Mouse (Mus musculus) embryonic stem cell, embryonic (primary cell): ENCODE measurements around the gene Cep250.

Experiments
- CTCF ChIA-PET, 4 experiments: fragments of 300-600 bp in 2 of 4; fragments of 350-600 bp in 2 of 4; sonication (Branson Sonifier 250); formaldehyde crosslinking; loops; one replicate each; lab custom pipeline; 2022; ENCODE audit warnings: inconsistent platforms in 2 of 4; lab: Charles Lee
- POLR2A ChIA-PET, 4 experiments: fragments of 300-600 bp in 2 of 4; fragments of 350-600 bp in 2 of 4; sonication (Branson Sonifier 250); formaldehyde crosslinking; loops; one replicate each; lab custom pipeline; 2022; ENCODE audit warnings: antibody characterized with exemption in 4 of 4, inconsistent platforms in 1 of 4; lab: Charles Lee

Gene Cep250

DNA sequence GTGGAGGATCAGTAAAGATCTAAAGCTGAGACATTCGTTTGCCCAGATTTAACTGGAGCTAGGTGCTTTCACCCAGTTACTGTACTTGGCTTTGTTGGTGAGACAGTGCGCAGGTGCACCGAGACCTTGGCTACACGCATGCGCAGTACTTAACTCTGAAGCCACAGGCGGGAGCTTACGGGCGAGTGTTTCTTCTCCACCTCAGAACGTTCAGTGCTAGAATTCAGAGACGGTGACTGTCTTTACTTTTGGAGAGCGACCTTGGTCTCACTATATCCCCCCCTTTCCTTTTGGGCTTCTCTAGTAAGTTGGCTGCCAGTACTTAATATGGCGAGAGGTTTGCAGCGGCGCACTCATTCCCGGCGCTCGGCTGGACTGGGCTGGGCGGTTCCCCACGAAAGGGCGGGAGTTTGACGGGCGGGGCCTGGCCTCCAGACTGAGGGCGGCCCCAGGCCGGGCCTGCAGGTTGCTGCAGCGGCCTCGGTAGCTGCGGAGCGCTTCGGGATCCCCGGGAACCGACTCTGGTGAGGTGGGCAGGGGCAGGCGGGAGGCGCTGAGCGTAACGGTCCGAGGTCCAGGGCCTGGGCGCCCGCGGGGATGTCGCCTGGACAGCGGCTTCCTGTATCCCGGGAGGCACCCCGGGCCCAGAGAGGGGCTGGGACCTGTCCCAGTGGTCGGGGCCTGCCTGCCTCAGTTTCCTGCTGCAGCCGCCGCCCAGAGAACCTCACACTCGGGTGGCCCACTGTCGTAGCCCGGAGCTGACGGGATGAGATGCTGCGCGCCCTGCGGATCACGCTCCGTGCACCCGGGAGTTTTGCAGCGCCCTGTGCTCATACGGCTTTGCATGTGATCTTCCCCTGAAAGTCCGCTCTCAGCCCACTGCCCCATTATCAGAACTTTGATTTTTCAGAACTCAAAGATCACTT is at the start of gene Cep250:
Gene Cep250 (plus strand): TSS at position 325 of the 926 bp plus-strand sequence.
- POLR2A ChIA-PET: interaction anchor here in 3 of 4 experiments (0.5 to 5.1 kb wide), 79 partner anchors 8 to 883 kb away, joined by 3 to 75 read pairs (median 4); partner anchors contain the start of genes Cpne1 (in 3 of the 3), Rbm12 (in 3 of the 3), 6430550D23Rik (in 2 of the 3) and Eif6 (in 2 of the 3)
- CTCF ChIA-PET: interaction anchor here in 3 of 4 experiments (0.6 to 3.4 kb wide), 11 partner anchors 9 to 438 kb away, joined by 3 to 16 read pairs (median 3); partner anchors contain the start of genes Gdf5 (in 2 of the 3), 6430550D23Rik (in 1 of the 3), Ergic3 (in 1 of the 3) and Ggt7 (in 1 of the 3)

DNA sequence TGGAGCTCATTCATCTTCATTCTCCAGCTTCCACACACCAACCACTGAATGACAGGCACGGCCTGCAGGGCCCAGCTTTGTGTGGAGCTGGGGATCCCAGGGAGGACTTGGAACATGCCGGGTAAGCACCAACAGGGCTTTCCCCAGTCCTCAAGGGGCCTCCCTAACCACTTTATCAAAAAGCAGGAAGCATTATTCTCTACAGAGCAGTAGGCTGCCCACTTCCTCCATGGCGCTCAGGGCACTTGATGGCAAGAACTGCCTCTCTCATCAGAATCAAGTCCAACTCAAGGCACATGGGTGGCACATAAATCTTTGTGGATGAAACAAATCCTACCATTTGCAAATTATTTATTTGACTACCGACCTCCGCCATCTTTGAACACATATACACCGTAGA is 41.6 kb upstream of the Cep250 start:
- POLR2A ChIA-PET: interaction anchor here in 2 of 4 experiments (0.6 to 1.0 kb wide), 2 partner anchors 11 kb away, joined by 3 read pairs; no protein-coding TSS in a partner anchor
- CTCF ChIA-PET: no interaction called here

DNA sequence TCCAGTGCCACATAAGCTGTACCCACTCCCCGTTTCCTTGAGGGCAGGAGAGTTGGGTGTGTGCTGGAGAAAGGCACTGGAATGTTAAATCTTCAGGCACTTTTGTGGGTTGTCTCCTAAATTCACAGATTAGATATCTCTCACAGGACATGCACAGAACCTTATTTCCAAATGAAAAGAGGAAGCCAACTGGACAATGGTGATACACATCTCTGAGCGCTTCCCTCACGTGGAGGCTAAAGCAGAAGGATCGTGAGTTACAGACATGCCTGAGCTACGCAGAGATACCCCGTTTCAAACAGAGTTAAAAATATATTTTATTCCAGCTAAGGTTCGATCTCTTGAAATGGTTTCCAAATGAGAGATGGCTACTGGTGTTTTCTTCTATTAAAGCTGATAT is 33.1 kb upstream of the Cep250 start:
- ChIA-PET POLR2A (interaction anchor here in 2 of 4 experiments (0.6 to 1.2 kb wide), 4 partner anchors 19 to 188 kb away, joined by 3 to 5 read pairs (median 3); partner anchors contain the start of genes Cpne1 (in 1 of the 2) and Rbm12 (in 1 of the 2)), CTCF (interaction anchor here in 2 of 4 experiments (0.6 to 0.8 kb wide), 3 partner anchors 23 to 631 kb away, joined by 3 to 7 read pairs (median 4); no protein-coding TSS in a partner anchor)

DNA sequence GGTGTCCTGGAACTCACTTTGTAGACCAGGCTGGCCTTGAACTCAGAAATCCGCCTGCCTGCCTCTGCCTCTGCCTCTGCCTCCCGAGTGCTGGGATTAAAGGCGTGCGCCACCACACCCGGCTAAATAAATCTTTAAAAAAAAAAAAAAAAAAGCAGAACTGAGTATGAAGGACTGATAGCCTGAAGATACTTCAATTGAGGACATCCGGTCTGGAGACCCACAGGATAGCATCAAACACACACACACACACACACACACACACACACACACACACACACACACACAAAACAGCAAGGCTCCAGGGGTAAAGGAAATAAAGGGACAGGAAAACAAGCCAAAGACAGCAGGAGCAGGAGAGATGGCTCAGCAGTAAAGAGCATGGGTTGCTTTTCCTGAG is 31.0 kb upstream of the Cep250 start:
- ChIA-PET POLR2A (interaction anchor here in 3 of 4 experiments (0.7 to 1.1 kb wide), 5 partner anchors 11 to 793 kb away, joined by 3 to 4 read pairs (median 3); partner anchors contain the start of gene Cep250 (in 1 of the 3)), CTCF (interaction anchor here in 1 of 4 experiments (0.9 to 1.0 kb wide), 2 partner anchors 21 to 122 kb away, joined by 3 read pairs; no protein-coding TSS in a partner anchor)

DNA sequence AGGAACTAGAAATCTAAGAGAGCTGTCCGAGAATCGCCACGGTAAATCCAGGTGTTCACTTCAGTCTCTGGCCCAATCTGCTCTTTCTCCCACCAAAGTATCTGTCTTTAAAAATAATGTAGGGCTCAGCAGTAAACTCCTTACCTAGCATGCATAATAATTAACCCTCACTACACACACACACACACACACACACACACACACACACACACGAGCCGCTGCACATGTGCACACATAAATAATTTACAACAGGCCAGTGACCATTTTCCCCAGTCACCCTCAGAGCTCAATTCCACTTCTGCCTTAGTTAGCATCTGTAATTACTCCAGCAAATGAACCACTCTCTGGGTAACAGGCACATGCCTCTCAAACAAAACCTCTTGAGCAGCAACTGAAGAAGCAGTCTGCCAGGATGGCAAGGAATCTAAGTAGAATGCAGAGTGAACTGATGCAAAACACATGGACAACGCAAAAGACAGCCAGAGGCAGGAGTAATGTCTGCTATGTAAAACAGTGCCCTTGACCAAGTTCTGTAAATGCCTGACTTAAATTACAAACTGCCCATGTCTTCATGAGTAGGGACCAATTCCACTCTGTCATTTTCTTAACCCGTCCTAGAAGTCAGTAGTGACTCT is 27.4 kb upstream of the Cep250 start:
- CTCF ChIA-PET: interaction anchor here in 1 of 4 experiments (0.7 kb wide), 1 partner anchor 11 kb away, joined by 3 read pairs; no protein-coding TSS in a partner anchor
- POLR2A ChIA-PET: interaction anchor here in 2 of 4 experiments (0.7 to 3.4 kb wide), 20 partner anchors 11 to 250 kb away, joined by 3 to 46 read pairs (median 3); partner anchors contain the start of genes Cep250 (in 2 of the 2), Gm15557 (in 2 of the 2), Cpne1 (in 1 of the 2) and Rbm12 (in 1 of the 2)

DNA sequence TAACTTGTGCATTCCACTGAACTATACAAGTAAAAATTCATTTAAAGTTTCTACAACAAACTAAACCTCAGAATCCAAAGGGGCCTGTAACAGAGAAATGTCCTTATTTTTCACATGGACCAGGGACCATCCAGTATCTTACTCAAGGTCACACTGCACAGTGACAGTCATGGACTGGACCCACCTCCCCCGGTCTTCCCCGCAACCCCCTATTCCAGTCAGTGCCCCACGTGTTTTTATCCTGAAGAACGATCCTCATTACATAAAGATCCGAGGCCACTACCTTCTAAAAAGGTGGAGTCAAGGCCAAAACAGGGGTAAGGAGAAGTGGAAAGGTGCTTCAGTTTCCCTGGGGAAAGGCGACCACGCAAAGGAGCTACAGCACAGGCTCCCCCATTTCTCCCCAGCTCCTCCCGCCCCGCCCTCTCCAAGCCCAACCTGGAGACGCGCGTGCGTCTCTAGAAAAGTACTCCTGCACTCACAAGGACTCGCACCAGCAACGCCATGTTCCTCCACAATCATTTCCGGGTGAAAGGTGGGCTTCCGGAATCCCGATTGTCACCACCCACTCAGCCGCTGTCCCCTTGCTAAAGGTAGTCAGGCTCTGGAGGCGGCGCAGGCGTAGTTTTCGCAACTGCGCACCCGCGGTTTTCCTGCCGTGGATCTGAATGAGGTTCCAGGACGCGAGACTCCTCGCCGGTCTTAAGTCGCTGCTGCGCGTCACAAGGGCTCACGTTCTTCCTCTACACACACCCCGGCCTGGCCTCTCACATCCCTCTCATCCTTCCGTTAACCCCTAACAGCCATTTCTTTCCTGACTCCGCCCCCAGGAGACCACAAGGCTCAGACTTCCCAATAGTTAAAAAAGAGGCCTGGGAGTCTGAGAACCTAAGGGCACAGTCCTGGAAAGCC is 26.5 kb upstream of the Cep250 start, which contains the start of gene Uqcc1:
Gene Uqcc1 (minus strand): TSS at position 780 of the 912 bp plus-strand sequence.
- ChIA-PET POLR2A (interaction anchor here (0.6 to 3.4 kb wide), 21 partner anchors 10 to 182 kb away, joined by 3 to 46 read pairs (median 4); partner anchors contain the start of genes Gm15557 (in 3 of the 4), Cep250 (in 2 of the 4), Cpne1 (in 1 of the 4) and Gdf5 (in 1 of the 4)), CTCF (interaction anchor here in 1 of 4 experiments (1.1 kb wide), 1 partner anchor 16 kb away, joined by 6 read pairs; no protein-coding TSS in a partner anchor)

DNA sequence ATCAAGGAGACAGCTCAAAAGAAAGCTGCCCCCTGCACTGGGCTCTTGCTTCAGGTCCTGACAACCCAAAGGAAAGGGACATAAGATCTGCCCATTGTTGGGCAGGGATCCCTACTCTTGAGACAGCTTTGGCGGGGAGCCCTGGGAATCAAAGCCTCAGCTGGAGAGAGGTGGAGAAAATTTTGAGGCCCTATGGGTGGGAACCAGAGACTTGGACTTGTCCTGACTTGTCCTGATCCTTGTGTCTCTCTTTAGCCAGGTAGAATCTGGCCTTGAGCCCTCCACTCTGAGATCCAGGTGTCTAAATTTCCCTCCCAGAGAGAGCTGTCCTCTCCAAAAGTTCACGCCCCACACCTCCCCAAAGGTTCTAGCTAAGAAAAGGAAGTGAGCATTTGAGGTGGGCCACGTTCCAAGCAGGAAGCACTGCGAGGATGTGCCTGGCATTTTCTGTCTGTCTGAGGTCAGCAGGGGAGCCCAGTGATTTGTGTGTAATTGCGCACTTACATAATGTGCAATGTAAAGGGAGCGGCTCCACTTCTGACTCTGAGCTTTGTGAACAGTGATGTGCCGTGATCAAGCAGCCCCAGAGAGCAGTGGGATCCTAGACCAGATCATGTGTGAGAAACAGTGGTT is 16.2 kb upstream of the Cep250 start:
- POLR2A ChIA-PET: interaction anchor here (0.6 to 9.1 kb wide), 22 partner anchors 9 to 277 kb away, joined by 3 to 75 read pairs (median 4); partner anchors contain the start of genes Uqcc1 (in 3 of the 4), Cep250 (in 2 of the 4) and Eif6 (in 1 of the 4)

DNA sequence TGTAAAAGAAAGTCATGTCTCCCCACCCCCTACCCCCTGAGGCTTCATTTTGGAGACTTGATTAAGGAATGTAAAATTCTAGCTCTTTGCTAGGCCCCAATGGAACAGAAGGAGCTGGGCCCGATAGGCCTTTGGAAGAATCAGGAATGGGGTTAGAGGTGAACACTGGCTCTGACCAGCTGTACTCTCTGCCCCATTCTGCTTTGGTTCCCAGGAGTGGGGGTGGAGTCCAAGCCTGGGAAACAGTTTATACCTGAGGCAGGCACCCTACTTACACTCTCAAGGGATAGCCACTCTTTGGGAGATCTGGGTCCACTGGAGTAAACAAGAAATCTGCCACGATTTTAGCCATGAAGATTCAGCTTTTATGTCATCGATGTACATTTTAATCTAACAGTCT is 15.6 kb upstream of the Cep250 start, which contains the start of gene Gm15557:
Gene Gm15557 (plus strand): TSS at position 48 of the 400 bp plus-strand sequence.
- POLR2A ChIA-PET: interaction anchor here (0.6 to 9.1 kb wide), 20 partner anchors 9 to 170 kb away, joined by 3 to 75 read pairs (median 4); partner anchors contain the start of genes Uqcc1 (in 3 of the 4), Cep250 (in 1 of the 4) and Eif6 (in 1 of the 4)
- CTCF ChIA-PET: interaction anchor here in 2 of 4 experiments (0.6 to 1.0 kb wide), 2 partner anchors 9 to 62 kb away, joined by 3 read pairs; no protein-coding TSS in a partner anchor

More for the DNA sequence above, 16.2 kb upstream of the Cep250 start:
- CTCF ChIA-PET: interaction anchor here in 2 of 4 experiments (0.6 to 1.0 kb wide), 2 partner anchors 11 to 61 kb away, joined by 3 read pairs; no protein-coding TSS in a partner anchor

DNA sequence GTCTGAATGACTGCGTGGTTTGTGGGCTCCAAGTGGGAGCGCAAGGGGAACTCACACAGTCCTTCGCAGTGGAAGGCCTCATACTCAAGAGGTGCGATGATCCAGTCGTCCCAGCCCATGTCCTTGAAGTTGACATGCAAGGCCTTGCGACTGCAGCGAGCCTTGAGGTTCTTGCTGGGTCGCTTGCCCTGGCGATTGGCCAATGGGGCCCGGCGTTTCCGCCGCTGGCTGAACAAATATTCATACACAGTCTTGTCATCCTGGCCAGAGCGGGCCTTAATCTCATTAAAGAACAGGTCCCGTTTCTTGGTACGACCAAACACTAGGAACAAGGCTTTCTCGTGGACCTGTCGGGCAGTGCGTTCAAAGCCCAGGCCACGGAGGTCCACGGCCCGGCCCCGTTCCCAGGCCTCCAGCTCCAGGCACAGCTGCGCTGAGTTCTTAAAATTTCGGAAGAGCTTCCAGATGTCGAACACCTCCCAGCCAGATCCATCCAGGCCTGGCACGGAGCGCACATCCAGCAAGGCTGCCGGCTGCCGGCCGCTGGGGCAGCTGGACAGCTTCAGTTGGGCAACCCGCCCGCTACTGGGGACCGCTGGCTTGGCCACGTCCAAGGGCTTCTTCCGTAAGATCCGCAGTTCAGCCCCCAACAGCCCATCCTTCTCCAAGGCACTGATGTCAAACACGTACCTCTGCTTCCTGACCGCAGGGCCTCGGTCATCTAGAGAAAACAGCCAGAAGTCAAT is 14.4 kb upstream of the Cep250 start:
- ChIA-PET CTCF (no interaction called here), POLR2A (interaction anchor here in 2 of 4 experiments (1.2 to 9.1 kb wide), 9 partner anchors 9 to 1721 kb away, joined by 3 to 75 read pairs (median 5); partner anchors contain the start of genes Cep250 (in 2 of the 2) and Uqcc1 (in 1 of the 2))

DNA sequence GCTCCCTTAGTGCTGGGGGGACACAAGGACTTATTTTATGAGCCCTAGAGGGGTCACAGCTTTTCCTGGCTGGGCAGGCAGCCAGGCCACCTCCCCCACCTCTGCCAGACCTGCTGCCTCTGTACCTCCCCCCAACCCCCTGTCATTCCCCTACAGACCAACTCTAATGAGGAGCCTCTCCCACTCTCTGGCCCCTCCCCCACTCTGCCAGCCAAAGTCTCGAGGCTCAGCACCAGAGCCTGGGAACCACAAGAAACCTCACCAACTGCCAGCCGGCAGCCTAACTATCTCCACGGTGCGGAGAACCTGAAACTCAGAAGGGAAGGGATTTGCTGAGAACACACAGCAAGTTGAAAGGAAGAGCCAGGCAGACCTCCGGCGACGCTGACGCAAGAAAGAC is 12.8 kb upstream of the Cep250 start:
- ChIA-PET POLR2A (interaction anchor here in 3 of 4 experiments (0.9 to 9.1 kb wide), 9 partner anchors 13 to 70 kb away, joined by 3 to 75 read pairs (median 3); partner anchors contain the start of gene Cep250 (in 3 of the 3)), CTCF (no interaction called here)

DNA sequence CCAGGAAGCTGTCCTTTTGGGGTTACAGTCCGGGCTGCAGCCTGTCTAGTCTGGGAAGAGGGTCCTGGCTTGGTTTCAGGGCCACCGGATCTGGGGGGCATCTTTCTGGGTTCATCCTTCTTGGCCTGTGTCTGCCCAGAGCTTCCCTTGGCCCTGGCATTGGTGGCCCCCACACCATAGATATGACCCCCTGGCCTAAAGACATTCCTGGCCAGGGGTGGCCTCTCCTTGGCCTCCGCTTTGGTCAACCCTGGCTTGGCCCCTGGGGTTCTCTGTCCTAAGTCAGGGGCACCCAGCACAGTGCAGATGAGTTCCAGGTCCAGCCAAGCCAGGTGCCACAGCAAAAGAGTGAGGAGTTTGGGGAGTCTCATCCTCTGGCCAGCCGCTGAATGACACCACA is 11.6 kb upstream of the Cep250 start:
- ChIA-PET CTCF (no interaction called here), POLR2A (interaction anchor here in 3 of 4 experiments (0.6 to 9.1 kb wide), 10 partner anchors 11 to 702 kb away, joined by 3 to 75 read pairs (median 4); partner anchors contain the start of genes Cep250 (in 2 of the 3), Cpne1 (in 1 of the 3) and Rbm12 (in 1 of the 3))

DNA sequence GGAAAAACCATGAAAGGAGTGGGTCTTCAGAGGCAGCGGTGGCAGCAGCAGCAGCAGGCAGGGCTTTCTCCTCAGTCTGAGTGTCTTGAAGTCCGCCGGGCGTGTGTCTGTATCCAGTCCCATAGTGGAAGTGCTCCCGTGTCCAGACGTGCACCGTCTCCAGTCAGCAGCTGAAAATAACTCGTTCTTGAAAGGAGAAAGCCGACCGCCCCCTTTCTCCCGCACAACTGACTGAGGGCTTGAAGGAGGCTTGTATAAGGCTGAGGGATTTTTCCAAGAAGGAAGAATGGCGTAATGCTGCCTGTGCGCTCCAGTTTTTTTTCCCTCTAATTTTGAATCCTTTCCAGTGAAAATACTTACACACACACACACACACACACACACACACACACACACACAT is 11.1 kb upstream of the Cep250 start, which contains the start of gene Gdf5:
Gene Gdf5 (minus strand): TSS at position 244 of the 400 bp plus-strand sequence.
- ChIA-PET POLR2A (interaction anchor here in 3 of 4 experiments (0.6 to 9.1 kb wide), 9 partner anchors 11 to 702 kb away, joined by 3 to 75 read pairs (median 4); partner anchors contain the start of genes Cep250 (in 2 of the 3), Cpne1 (in 1 of the 3) and Rbm12 (in 1 of the 3)), CTCF (interaction anchor here in 2 of 4 experiments (1.4 to 2.4 kb wide), 8 partner anchors 11 to 144 kb away, joined by 3 to 32 read pairs (median 6); partner anchors contain the start of genes Cep250 (in 2 of the 2) and Fam83c (in 1 of the 2))

DNA sequence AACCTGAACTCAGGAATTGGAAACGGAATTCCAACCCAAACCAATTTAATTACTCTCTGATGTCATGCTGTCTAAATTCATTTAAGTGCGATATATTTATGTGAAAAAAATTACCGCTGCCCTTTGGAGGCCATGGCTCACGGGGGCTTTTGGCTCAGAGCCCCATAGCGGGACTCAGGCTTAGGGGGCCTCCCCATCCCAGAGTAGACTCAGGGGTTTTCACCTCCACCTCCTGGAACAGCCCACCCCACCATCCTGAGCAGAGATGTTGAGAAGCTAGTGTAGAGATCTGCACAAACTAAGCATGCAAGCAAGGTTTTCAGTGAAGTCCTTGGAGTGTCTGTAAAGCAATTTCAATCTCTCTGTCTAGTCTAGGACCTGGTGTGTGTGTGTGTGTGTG is 10.7 kb upstream of the Cep250 start:
- ChIA-PET POLR2A (interaction anchor here in 3 of 4 experiments (0.6 to 9.1 kb wide), 16 partner anchors 9 to 701 kb away, joined by 3 to 75 read pairs (median 4); partner anchors contain the start of genes Cep250 (in 3 of the 3), BC029722 (in 1 of the 3), Cpne1 (in 1 of the 3) and Rbm12 (in 1 of the 3)), CTCF (interaction anchor here (0.7 to 2.4 kb wide), 37 partner anchors 9 to 428 kb away, joined by 3 to 32 read pairs (median 4); partner anchors contain the start of genes Cep250 (in 2 of the 4), Acss2 (in 1 of the 4), BC029722 (in 1 of the 4) and Eif6 (in 1 of the 4))

DNA sequence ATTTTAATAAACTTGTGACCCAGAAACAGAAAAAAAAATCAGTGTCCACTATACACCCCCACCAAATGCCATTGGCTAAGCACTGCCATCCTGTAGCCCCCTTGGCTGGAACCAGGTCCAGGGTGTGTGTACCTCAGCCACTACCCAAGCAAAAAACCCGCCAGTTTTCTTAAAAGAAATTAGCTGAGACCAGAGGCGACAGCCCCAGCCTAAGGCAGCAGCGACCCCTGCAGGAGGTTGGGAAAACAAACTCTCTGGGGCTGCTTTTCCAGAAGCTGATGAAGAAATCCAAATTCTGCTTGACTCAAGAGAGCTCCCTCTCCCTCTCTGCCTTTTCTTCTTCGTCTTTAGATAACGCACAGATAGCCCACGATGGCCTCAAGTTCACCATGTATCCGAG is 10.2 kb upstream of the Cep250 start:
- ChIA-PET POLR2A (interaction anchor here in 3 of 4 experiments (0.6 to 9.1 kb wide), 21 partner anchors 9 to 305 kb away, joined by 3 to 75 read pairs (median 4); partner anchors contain the start of genes Cep250 (in 3 of the 3), BC029722 (in 2 of the 3), Cpne1 (in 1 of the 3) and Rbm12 (in 1 of the 3)), CTCF (interaction anchor here (0.5 to 2.4 kb wide), 55 partner anchors 10 to 1297 kb away, joined by 3 to 32 read pairs (median 4); partner anchors contain the start of genes Cep250 (in 2 of the 4), Acss2 (in 1 of the 4), BC029722 (in 1 of the 4) and Eif6 (in 1 of the 4))
